Mouse (Mus musculus) CH12.LX (cell line): ENCODE measurements at regions not wholly inside any gene's neighbourhood (a gene's known extent, or its start where the extent isn't known, plus 50 kb on each side); places are given as distances from the start of the nearest gene placed in this dataset.

ENCODE experiments used
- DNase-seq: peaks from one replicate; pipeline ENCODE4 v3.0.0-alpha.2; 2013; ENCODE audit errors: extremely low read depth
- H3K27ac ChIP-seq: 2 replicates; pipeline ENCODE4 v1.5.1; 2012; ENCODE audit warnings: low read depth, mild to moderate bottlenecking, control low read depth, moderate library complexity; ENCODE audit not compliant: insufficient read depth
- H3K27me3 ChIP-seq: replicated peaks from 2 replicates; pipeline ENCODE3; 2012; ENCODE audit warnings: inconsistent platforms
- H3K36me3 ChIP-seq, 2 experiments: replicated peaks in 1 of 2; 2 replicates each; pipeline versions ENCODE3 to v1.6.1; 2012; ENCODE audit warnings: inconsistent platforms in 1 of 2, low read length in 1 of 2, mild to moderate bottlenecking in 1 of 2, mixed read lengths in 1 of 2, moderate library complexity in 1 of 2; ENCODE audit not compliant: control insufficient read depth in 1 of 2, insufficient read depth in 1 of 2
- H3K4me1 ChIP-seq, 2 experiments: 2 replicates each; pipeline ENCODE4 v1.6.1; 2012; ENCODE audit warnings: inconsistent platforms in 1 of 2, moderate library complexity in 1 of 2; ENCODE audit not compliant: insufficient read depth in 2 of 2, control insufficient read depth in 1 of 2
- H3K4me2 ChIP-seq: 2 replicates; pipeline ENCODE4 v1.6.1; 2012; ENCODE audit warnings: low read depth, mild to moderate bottlenecking, control low read depth; ENCODE audit not compliant: poor library complexity, insufficient read depth, severe bottlenecking
- H3K4me3 ChIP-seq, 3 experiments: fragments of 150-350 bp in 1 of 3; sonication (generic) in 1 of 3; replicated peaks in 1 of 3; 2 replicates each; pipeline versions ENCODE3 to v1.5.1; 2011 to 2012; ENCODE audit warnings: low read depth in 2 of 3, low read length in 2 of 3, mild to moderate bottlenecking in 2 of 3, moderate library complexity in 2 of 3, control low read depth in 1 of 3, improper control_type of control experiment in 1 of 3, inconsistent platforms in 1 of 3, mixed read lengths in 1 of 3; ENCODE audit not compliant: poor library complexity in 1 of 3
- H3K79me2 ChIP-seq: replicated peaks from 2 replicates; pipeline ENCODE4 v1.6.1; 2012; ENCODE audit warnings: mild to moderate bottlenecking, moderate library complexity; ENCODE audit not compliant: control insufficient read depth, poor library complexity, insufficient read depth, severe bottlenecking; ENCODE audit errors: extremely low read depth
- H3K9ac ChIP-seq: 2 replicates; pipeline ENCODE4 v1.6.1; 2012; ENCODE audit warnings: low read depth, mild to moderate bottlenecking, control low read depth, moderate library complexity; ENCODE audit not compliant: insufficient read depth
- H3K9me3 ChIP-seq: replicated peaks from 2 replicates; pipeline ENCODE3; 2012; ENCODE audit warnings: low read length, inconsistent platforms, mixed read lengths
- BHLHE40 ChIP-seq: IDR thresholded peaks from 2 replicates; pipeline ENCODE4 v1.6.1; 2011; ENCODE audit warnings: mild to moderate bottlenecking, low read depth, low read length, improper control_type of control experiment
- CHD1 ChIP-seq: IDR thresholded peaks from 2 replicates; pipeline ENCODE4 v1.6.1; 2012; ENCODE audit warnings: low read depth, low read length, improper control_type of control experiment, inconsistent platforms
- CHD2 ChIP-seq: IDR thresholded peaks from 2 replicates; pipeline ENCODE4 v1.6.1; 2011; ENCODE audit warnings: low read length, improper control_type of control experiment
- CTCF ChIP-seq, 2 experiments: IDR thresholded peaks in 1 of 2; conservative IDR thresholded peaks in 1 of 2; 2 replicates each; pipeline ENCODE4 v1.5.1; 2011 to 2012; ENCODE audit warnings: low read depth in 2 of 2, low read length in 2 of 2, improper control_type of control experiment in 1 of 2, inconsistent platforms in 1 of 2, mild to moderate bottlenecking in 1 of 2, moderate library complexity in 1 of 2
- E2F4 ChIP-seq: IDR thresholded peaks from 2 replicates; pipeline ENCODE4 v1.6.1; 2011; ENCODE audit warnings: low read depth, low read length, improper control_type of control experiment; ENCODE audit not compliant: insufficient replicate concordance
- EP300 ChIP-seq: IDR thresholded peaks from 2 replicates; pipeline ENCODE4 v1.6.1; 2011; ENCODE audit warnings: low read length, improper control_type of control experiment
- HCFC1 ChIP-seq: IDR thresholded peaks from 2 replicates; pipeline ENCODE4 v1.6.1; 2012; ENCODE audit warnings: low read depth, mild to moderate bottlenecking, inconsistent platforms, low read length, improper control_type of control experiment
- IRF4 ChIP-seq: IDR thresholded peaks from 2 replicates; pipeline ENCODE4 v1.6.1; 2014; ENCODE audit warnings: low read depth, mild to moderate bottlenecking, inconsistent platforms, low read length, improper control_type of control experiment
- JUN ChIP-seq: IDR thresholded peaks from 2 replicates; pipeline ENCODE4 v1.6.1; 2011; ENCODE audit warnings: low read depth, mild to moderate bottlenecking, low read length, improper control_type of control experiment, moderate library complexity; ENCODE audit not compliant: insufficient read depth
- KAT2A ChIP-seq: IDR thresholded peaks from 2 replicates; pipeline ENCODE4 v1.6.1; 2012; ENCODE audit warnings: low read length, improper control_type of control experiment, inconsistent platforms; ENCODE audit not compliant: insufficient replicate concordance
- MAFK ChIP-seq: IDR thresholded peaks from 2 replicates; pipeline ENCODE4 v1.6.1; 2011; ENCODE audit warnings: low read length, improper control_type of control experiment; ENCODE audit not compliant: insufficient replicate concordance
- MAX ChIP-seq: IDR thresholded peaks from 2 replicates; pipeline ENCODE4 v1.6.1; 2011; ENCODE audit warnings: low read length, improper control_type of control experiment
- MAZ ChIP-seq: IDR thresholded peaks from 2 replicates; pipeline ENCODE4 v1.6.1; 2012; ENCODE audit warnings: low read depth, mild to moderate bottlenecking, inconsistent platforms, low read length, improper control_type of control experiment, moderate library complexity
- MEF2A ChIP-seq: IDR thresholded peaks from 2 replicates; pipeline ENCODE4 v1.6.1; 2014; ENCODE audit warnings: low read depth, mild to moderate bottlenecking, inconsistent platforms, low read length, improper control_type of control experiment, borderline replicate concordance
- MYC ChIP-seq: IDR thresholded peaks from 2 replicates; pipeline ENCODE4 v1.6.1; 2011; ENCODE audit warnings: low read depth, mild to moderate bottlenecking, improper control_type of control experiment, low read length
- NRF1 ChIP-seq: IDR thresholded peaks from 2 replicates; pipeline ENCODE4 v1.6.1; 2014; ENCODE audit warnings: low read depth, mild to moderate bottlenecking, inconsistent platforms, low read length, improper control_type of control experiment, moderate library complexity
- PAX5 ChIP-seq: IDR thresholded peaks from 2 replicates; pipeline ENCODE4 v1.6.1; 2012; ENCODE audit warnings: low read length, inconsistent platforms, mixed read lengths
- RAD21 ChIP-seq: IDR thresholded peaks from 2 replicates; pipeline ENCODE4 v1.6.1; 2011; ENCODE audit warnings: low read depth, mild to moderate bottlenecking, low read length, improper control_type of control experiment, moderate library complexity
- RCOR1 ChIP-seq: conservative IDR thresholded peaks from 2 replicates; pipeline ENCODE4 v1.6.1; 2012; ENCODE audit warnings: low read depth, mild to moderate bottlenecking, inconsistent platforms, low read length, improper control_type of control experiment
- SIN3A ChIP-seq: IDR thresholded peaks from 2 replicates; pipeline ENCODE4 v1.6.1; 2012; ENCODE audit warnings: low read length, improper control_type of control experiment, inconsistent platforms
- SMC3 ChIP-seq: IDR thresholded peaks from 2 replicates; pipeline ENCODE4 v1.6.1; 2011; ENCODE audit warnings: low read depth, low read length, improper control_type of control experiment
- TCF12 ChIP-seq: IDR thresholded peaks from 2 replicates; pipeline ENCODE4 v1.6.1; 2014; ENCODE audit warnings: low read depth, mild to moderate bottlenecking, inconsistent platforms, low read length, improper control_type of control experiment
- UBTF ChIP-seq: IDR thresholded peaks from 2 replicates; pipeline ENCODE4 v1.6.1; 2012; ENCODE audit warnings: low read depth, mild to moderate bottlenecking, inconsistent platforms, low read length, improper control_type of control experiment, moderate library complexity
- USF1 ChIP-seq: IDR thresholded peaks from 2 replicates; pipeline ENCODE4 v1.6.1; 2014; ENCODE audit warnings: low read depth, mild to moderate bottlenecking, inconsistent platforms, low read length, improper control_type of control experiment
- USF2 ChIP-seq: conservative IDR thresholded peaks from 2 replicates; pipeline ENCODE4 v1.6.1; 2011; ENCODE audit warnings: low read depth, low read length, improper control_type of control experiment
- ZKSCAN1 ChIP-seq: IDR thresholded peaks from 2 replicates; pipeline ENCODE4 v1.6.1; 2012; ENCODE audit warnings: low read depth, inconsistent platforms, low read length, improper control_type of control experiment, borderline replicate concordance
- ZMIZ1 ChIP-seq: IDR thresholded peaks from 2 replicates; pipeline ENCODE4 v1.6.1; 2012; ENCODE audit warnings: low read depth, mild to moderate bottlenecking, inconsistent platforms, low read length, improper control_type of control experiment
- ZNF384 ChIP-seq: IDR thresholded peaks from 2 replicates; pipeline ENCODE4 v1.6.1; 2012; ENCODE audit warnings: low read depth, low read length, improper control_type of control experiment, inconsistent platforms
- dilution Hi-C: fragments of 300-500 bp; cut with MboI; formaldehyde crosslinking; loops from 2 replicates; pipeline ENCODE4 v1.14.3; 2020; ENCODE audit warnings: low sequenced_read_pairs; ENCODE audit not compliant: extremely low pct_unique_long_range_greater_than_20kb, extremely low pct_ligation_motif_present
- in situ Hi-C: fragments of 300-500 bp; cut with MboI; formaldehyde crosslinking; loops from 3 replicates; pipeline ENCODE4 v1.14.3; 2019; ENCODE audit warnings: low sequenced_read_pairs, low pct_ligation_motif_present, low pct_unique_long_range_greater_than_20kb, mixed read lengths

GRCm38 (mm10) chr1:63903620-63904019 is 134.6 kb upstream of the 4933402D24Rik start:
- no peaks in the 10 kb centered on the region for H3K4me1 ChIP-seq
- H3K9ac ChIP-seq, result no peak overlapping the region
- in situ Hi-C loops (no loop called here), dilution Hi-C loops (no loop called here)
- no peaks in the 10 kb centered on the region for H3K79me2 ChIP-seq
- H3K4me3 ChIP-seq, result no peak overlapping the region
- no peak for DNase-seq
- H3K4me2 ChIP-seq, result no peak overlapping the region
- no peaks in the 10 kb centered on the region for H3K27me3 ChIP-seq
- H3K9me3 ChIP-seq, result no peaks in the 10 kb centered on the region
- no peaks in the 10 kb centered on the region for H3K36me3 ChIP-seq
- no peak overlapping the region for H3K27ac ChIP-seq
- TF ChIP-seq MAFK, result no peak
- no peak for TF ChIP-seq SIN3A
- TF ChIP-seq RAD21, result no peak
- TF ChIP-seq JUN, result no peak
- TF ChIP-seq USF1, result no peak
- no peak for TF ChIP-seq UBTF
- TF ChIP-seq MEF2A, result no peak
- TF ChIP-seq HCFC1, result no peak
- TF ChIP-seq SMC3, result no peak
- TF ChIP-seq EP300, result no peak
- no peak for TF ChIP-seq USF2
- TF ChIP-seq MAZ, result no peak
- TF ChIP-seq IRF4, result no peak
- no peak for TF ChIP-seq NRF1

- H3K9ac ChIP-seq, result no peak overlapping the region
- no peak for DNase-seq
- TF ChIP-seq TCF12, result no peak
- TF ChIP-seq MEF2A, result no peak
- no peak for TF ChIP-seq UBTF
- TF ChIP-seq EP300, result no peak
- dilution Hi-C loops (no loop called here), in situ Hi-C loops (no loop called here)
- H3K79me2 ChIP-seq, result no peaks in the 10 kb centered on the region
- no peak overlapping the region for H3K4me2 ChIP-seq
- no peak overlapping the region for H3K27ac ChIP-seq
- no peaks in the 10 kb centered on the region for H3K4me1 ChIP-seq
- H3K27me3 ChIP-seq, result no peaks in the 10 kb centered on the region
- H3K9me3 ChIP-seq, result no peaks in the 10 kb centered on the region
- no peaks in the 10 kb centered on the region for H3K36me3 ChIP-seq
- no peak overlapping the region for H3K4me3 ChIP-seq
Observed at GRCm38 (mm10) chr1:63903201-63903600, 134.1 kb upstream of the 4933402D24Rik start.

- TF ChIP-seq RCOR1, result no peak
- no peak for TF ChIP-seq E2F4
- no peak for TF ChIP-seq IRF4
- TF ChIP-seq PAX5, result no peak
- no peak for TF ChIP-seq ZNF384
- TF ChIP-seq BHLHE40, result no peak
- no peak for TF ChIP-seq TCF12
- no peak for TF ChIP-seq MAX
- TF ChIP-seq ZKSCAN1, result no peak
- TF ChIP-seq MYC, result no peak
- TF ChIP-seq SIN3A, result no peak
- no peak for TF ChIP-seq EP300
- no peak for TF ChIP-seq MAZ
- no peak for TF ChIP-seq CHD2
- no peak for TF ChIP-seq KAT2A
- TF ChIP-seq CHD1, result no peak
- TF ChIP-seq ZMIZ1, result no peak
- TF ChIP-seq MEF2A, result no peak
- TF ChIP-seq NRF1, result no peak
- TF ChIP-seq CTCF (conservative IDR thresholded peaks at IDR 0.05 in 1 of 2, IDR thresholded peaks at IDR 0.05 in 1 of 2; ENCODE audit: low read depth in 2 of 2, low read length in 2 of 2), result no peak
- Histone ChIP-seq H3K27me3 (no peaks in the 10 kb centered on the region), H3K9ac (no peak overlapping the region), H3K4me2 (no peak overlapping the region), H3K9me3 (no peaks in the 10 kb centered on the region), H3K36me3 (no peaks in the 10 kb centered on the region), H3K4me1 (no peaks in the 10 kb centered on the region), H3K79me2 (no peaks in the 10 kb centered on the region), H3K4me3 (no peak overlapping the region), H3K27ac (no peak overlapping the region)
- dilution Hi-C loops (no loop called here), in situ Hi-C loops (no loop called here)
- no peak for DNase-seq
Observed at GRCm38 (mm10) chr1:63902391-63902790, 133.3 kb upstream of the 4933402D24Rik start.
